Mouse (Mus musculus) liver, adult 2 months (tissue): ENCODE data around the gene Dsn1.

Experiments
- CTCF ChIP-seq: fragments of 200-500 bp; IDR thresholded peaks from 2 replicates; pipeline ENCODE4 v1.5.1; 2011; ENCODE audit warnings: low read depth, low read length, control low read depth
- POLR2A ChIP-seq: fragments of 200-500 bp; IDR thresholded peaks from 2 replicates; pipeline ENCODE4 v1.6.1; 2011; ENCODE audit warnings: low read length, control low read depth; ENCODE audit not compliant: insufficient read depth; ENCODE audit errors: extremely low read depth

DNA sequence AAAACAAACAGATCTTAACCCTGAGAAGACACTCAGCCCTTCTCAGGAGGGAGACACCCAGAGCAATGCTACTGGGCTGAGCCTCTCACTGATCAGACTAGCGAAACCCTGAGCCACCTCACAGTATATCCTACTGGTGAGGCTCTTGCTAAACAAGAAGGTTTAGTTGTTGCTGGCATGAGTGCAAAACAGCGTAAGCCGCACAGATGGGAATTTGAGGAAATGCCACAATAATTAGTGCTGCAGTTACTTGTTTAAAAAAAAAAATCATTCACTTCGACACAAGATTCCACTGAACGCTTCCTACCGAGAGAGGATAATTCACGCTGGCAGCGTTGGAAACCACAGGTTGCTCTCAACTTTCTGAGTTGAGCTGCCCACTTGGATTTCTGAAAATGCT lies 36.6 kb upstream of the Dsn1 start:
- TF ChIP-seq POLR2A (no peak), CTCF (no peak)
